Comparison of ENCODE assay signal across 8 mouse cellular contexts in the genomic region with DNA sequence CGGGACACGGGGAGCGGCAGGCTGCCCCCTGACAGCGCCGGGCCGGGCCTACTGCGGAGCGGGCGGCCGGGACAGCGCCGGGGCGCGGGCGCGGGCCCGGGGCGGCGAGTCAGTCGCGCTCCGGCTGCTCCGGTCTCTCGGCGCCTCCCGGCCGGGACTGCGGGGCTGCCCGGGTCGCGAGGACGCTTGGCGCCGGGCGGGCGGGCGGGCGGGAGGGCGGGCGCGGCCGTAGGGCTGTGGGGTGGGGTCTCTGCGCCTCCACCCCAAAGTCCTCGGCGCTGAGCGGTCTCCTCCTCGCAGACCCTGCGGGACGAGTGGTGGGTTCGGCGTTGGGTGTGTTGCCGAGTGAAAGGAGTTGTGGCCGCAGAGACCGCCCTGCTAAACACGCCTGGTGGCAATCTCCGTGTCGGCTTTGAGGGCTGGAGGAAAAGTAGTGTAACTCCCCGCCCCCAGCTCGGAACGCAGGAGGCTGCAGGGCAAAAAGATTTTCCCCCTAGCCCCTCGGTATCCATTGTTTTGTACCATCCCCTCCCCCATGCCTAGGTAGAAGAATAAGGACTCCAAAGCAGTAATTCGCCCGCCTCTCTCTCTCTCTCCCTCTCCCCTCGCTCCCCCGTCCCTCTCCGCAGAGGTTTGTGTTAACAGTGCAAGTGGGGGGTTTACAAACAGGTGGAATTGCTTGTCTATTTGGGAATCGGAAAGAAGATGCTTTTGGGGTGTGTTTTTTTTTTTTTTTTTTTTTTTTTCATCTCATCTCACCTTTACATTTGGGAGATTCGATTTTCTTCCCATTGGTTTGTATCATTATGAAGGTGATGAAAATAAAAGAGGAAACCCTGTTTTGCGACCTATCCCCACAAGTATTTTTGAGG. TPM values are rescaled to one million over a fixed set of nuclear protein-coding genes. Genes with fewer than 3 reads are reported as not detected.
DNase-seq lines count a peak whose midpoint lies in the region; ATAC-seq and TF ChIP-seq lines count a peak whose summit lies in the region.

No protein-coding gene starts in this region.

- H3K27ac ChIP-seq in hindbrain, embryonic 12.5 days, result peak overlapping the region; percentile 98
- peak overlapping the region; percentile 93 for H3K27ac ChIP-seq in midbrain, embryonic 11.5 days (ENCODE audit: low read depth, low read length)

- no peaks in the 10 kb centered on the region for H3K9me3 ChIP-seq in hindbrain, embryonic 12.5 days (replicated peaks)
- no peaks in the 10 kb centered on the region for H3K9me3 ChIP-seq in midbrain, embryonic 11.5 days (ENCODE audit: control insufficient read depth, low read length)

- no peaks in the 10 kb centered on the region for H3K27me3 ChIP-seq in Patski
- no peaks in the 10 kb centered on the region for H3K27me3 ChIP-seq in hindbrain, embryonic 12.5 days
- no peaks in the 10 kb centered on the region for H3K27me3 ChIP-seq in midbrain, embryonic 11.5 days (ENCODE audit: control insufficient read depth, insufficient read depth, low read length)

- 2% methylated on average over 35 of the region's 69 CpGs for WGBS in hindbrain, embryonic 12.5 days
- under 1% methylated on average over 55 of the region's 69 CpGs for WGBS in midbrain, embryonic 11.5 days

- peak overlapping the region; percentile 53 for H3K4me2 ChIP-seq in hindbrain, embryonic 12.5 days (replicated peaks)
- H3K4me2 ChIP-seq in midbrain, embryonic 11.5 days, result peak overlapping the region; percentile 60

- no peak for TF ChIP-seq CTCF in Patski (IDR thresholded peaks at IDR 0.05)

- peak overlapping the region; percentile 96 for H3K4me3 ChIP-seq in hindbrain, embryonic 12.5 days
- H3K4me3 ChIP-seq in midbrain, embryonic 11.5 days (ENCODE audit: low read depth, low read length), result peak overlapping the region; percentile 96

- H3K4me1 ChIP-seq in hindbrain, embryonic 12.5 days, result peaks cover 14% of the 10 kb centered on the region
- peaks cover 13% of the 10 kb centered on the region for H3K4me1 ChIP-seq in midbrain, embryonic 11.5 days (ENCODE audit: control insufficient read depth, insufficient read depth, low read length)

- no peak for DNase-seq in Patski (ENCODE audit: low read depth, low spot score)
- DNase-seq in cerebellum, adult 9-10 months, result peak; percentile 71
- DNase-seq in frontal cortex, postnatal 14 days (ENCODE audit: low spot score in 2 of 2), result peak; percentile 23 to 35
- peak; percentile 28 for DNase-seq in left cerebral cortex, postnatal 14 days (ENCODE audit: low spot score in 2 of 2)
- peak; percentile 97 for DNase-seq in midbrain, embryonic 11.5 days (ENCODE audit: low spot score, missing footprints)
- peak; percentile 35 to 39 for DNase-seq in spleen, adult 18-20 months

- H3K9ac ChIP-seq in hindbrain, embryonic 12.5 days, result peak overlapping the region; percentile 99
- H3K9ac ChIP-seq in midbrain, embryonic 11.5 days (ENCODE audit: low read length), result peak overlapping the region; percentile 97

- intact Hi-C loops in left cerebral cortex, postnatal 14 days (cut with DNase I), result loop anchor here (5.0 kb wide), 1 partner anchor 1117 kb away; no protein-coding TSS in a partner anchor

- H3K36me3 ChIP-seq in hindbrain, embryonic 12.5 days, result no peaks in the 10 kb centered on the region
- H3K36me3 ChIP-seq in midbrain, embryonic 11.5 days (ENCODE audit: control insufficient read depth, insufficient read depth, low read length), result no peaks in the 10 kb centered on the region

- ATAC-seq in Patski, result peak; percentile 5
- peak; percentile 33 for ATAC-seq in hindbrain, embryonic 12.5 days (ENCODE audit: low FRiP score)
- peak; percentile 26 for ATAC-seq in midbrain, embryonic 11.5 days (ENCODE audit: low FRiP score)
- ATAC-seq in monocyte, adult 5-6 weeks (replicated peaks; ENCODE audit: insufficient number of reproducible peaks, low FRiP score, low TSS enrichment, poor library complexity, severe bottlenecking), result no peak

- POLR2A ChIA-PET in Patski (lab: Charles Lee), result interaction anchor here (0.7 kb wide), 2 partner anchors 117 to 463 kb away, joined by 8 read pairs; no protein-coding TSS in a partner anchor

- CTCF ChIA-PET in Patski (lab: Charles Lee), result no interaction called here

- in situ Hi-C loops in Patski (cut with MboI; ENCODE audit: low pct_unique_long_range_greater_than_20kb), result loop anchor here (10.0 to 25.0 kb wide), 2 partner anchors 558 to 1119 kb away; partner anchors contain the start of gene Smndc1

RNA-seq across cellular contexts. Expression of gene Bbip1, which starts 1.0 kb away (rescaled TPM):
- polyA plus RNA-seq in Patski (2021), result 53.0 TPM
- 113 and 119 TPM in 2 replicates for polyA plus RNA-seq in hindbrain, embryonic 12.5 days (2016; fragmentation: Nextera tagmentation; extraction: Ambion mirVana)
- 10 to 100 TPM; 73.0 to 75.9 TPM for total RNA-seq in left cerebral cortex, postnatal 14 days (2021)
- polyA plus RNA-seq in midbrain, embryonic 11.5 days (2014; fragmentation: Nextera tagmentation; extraction: Ambion mirVana), result 147 and 148 TPM in 2 replicates
- 42.3 to 45.1 TPM (median 43.5 TPM) in 3 replicates for total RNA-seq in monocyte, adult 5-6 weeks (2017)

RNA-seq across cellular contexts. Expression of gene Shoc2, which starts 1.3 kb away (rescaled TPM):
- polyA plus RNA-seq in Patski (2021), result 65.6 TPM
- polyA plus RNA-seq in hindbrain, embryonic 12.5 days (2016; fragmentation: Nextera tagmentation; extraction: Ambion mirVana), result 73.3 and 77.5 TPM in 2 replicates
- 10 to 100 TPM; 49.1 to 52.4 TPM for total RNA-seq in left cerebral cortex, postnatal 14 days (2021)
- polyA plus RNA-seq in midbrain, embryonic 11.5 days (2014; fragmentation: Nextera tagmentation; extraction: Ambion mirVana), result 78.6 and 88.5 TPM in 2 replicates
- 63.5 to 85.3 TPM (median 69.9 TPM) in 3 replicates for total RNA-seq in monocyte, adult 5-6 weeks (2017)

RNA-seq across cellular contexts. Expression of gene Pdcd4, which starts 53.4 kb away (rescaled TPM):
- polyA plus RNA-seq in Patski (2021), result 101 TPM
- 103 and 113 TPM in 2 replicates for polyA plus RNA-seq in hindbrain, embryonic 12.5 days (2016; fragmentation: Nextera tagmentation; extraction: Ambion mirVana)
- 100 to 1,000 TPM; 102 to 105 TPM for total RNA-seq in left cerebral cortex, postnatal 14 days (2021)
- polyA plus RNA-seq in midbrain, embryonic 11.5 days (2014; fragmentation: Nextera tagmentation; extraction: Ambion mirVana), result 61.9 and 65.7 TPM in 2 replicates
- total RNA-seq in monocyte, adult 5-6 weeks (2017), result 238 to 392 TPM (median 322 TPM) in 3 replicates
